Mouse (Mus musculus): ENCODE results near the gene Ooep. TPM values are rescaled to one million over a fixed set of nuclear protein-coding genes. Genes with fewer than 3 reads are reported as not detected.

The Ooep gene
- total RNA-seq (2023), result not detected in 4 replicates

DNA sequence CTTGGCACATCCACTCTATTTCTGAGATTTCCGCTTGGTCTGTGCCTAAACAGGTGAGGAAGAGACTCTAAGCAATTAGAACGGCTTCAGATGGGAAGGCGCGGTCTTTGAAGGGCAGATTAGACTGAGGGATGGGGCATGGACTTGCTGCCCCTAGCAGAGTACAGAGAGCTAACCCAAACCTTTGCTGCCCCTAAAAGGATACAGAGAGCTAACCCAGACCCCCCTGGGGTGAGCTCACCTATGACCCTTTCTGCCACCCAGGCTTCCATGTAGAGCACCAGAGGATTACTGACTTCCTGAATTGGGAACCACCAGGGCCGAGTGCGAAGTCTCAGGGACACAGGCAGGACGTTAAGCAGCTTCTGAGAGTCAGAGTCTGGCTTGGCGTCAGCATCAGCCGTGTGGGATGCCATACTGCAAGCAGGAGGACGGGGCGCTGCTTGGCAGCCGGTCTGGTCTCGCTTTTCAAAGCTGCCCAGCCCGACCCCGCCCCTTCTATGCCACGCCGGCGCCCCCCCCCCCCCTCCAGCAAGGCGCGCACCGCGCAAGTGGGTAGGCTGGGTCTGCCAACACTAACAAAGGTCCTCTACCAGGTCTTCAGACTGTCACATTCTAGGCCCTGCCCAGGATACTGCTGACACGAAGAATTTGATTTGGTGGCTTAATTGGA is at the start of gene Ooep:
Ooep (minus strand) TSS at position 613 of the 673 bp plus-strand sequence.

DNA sequence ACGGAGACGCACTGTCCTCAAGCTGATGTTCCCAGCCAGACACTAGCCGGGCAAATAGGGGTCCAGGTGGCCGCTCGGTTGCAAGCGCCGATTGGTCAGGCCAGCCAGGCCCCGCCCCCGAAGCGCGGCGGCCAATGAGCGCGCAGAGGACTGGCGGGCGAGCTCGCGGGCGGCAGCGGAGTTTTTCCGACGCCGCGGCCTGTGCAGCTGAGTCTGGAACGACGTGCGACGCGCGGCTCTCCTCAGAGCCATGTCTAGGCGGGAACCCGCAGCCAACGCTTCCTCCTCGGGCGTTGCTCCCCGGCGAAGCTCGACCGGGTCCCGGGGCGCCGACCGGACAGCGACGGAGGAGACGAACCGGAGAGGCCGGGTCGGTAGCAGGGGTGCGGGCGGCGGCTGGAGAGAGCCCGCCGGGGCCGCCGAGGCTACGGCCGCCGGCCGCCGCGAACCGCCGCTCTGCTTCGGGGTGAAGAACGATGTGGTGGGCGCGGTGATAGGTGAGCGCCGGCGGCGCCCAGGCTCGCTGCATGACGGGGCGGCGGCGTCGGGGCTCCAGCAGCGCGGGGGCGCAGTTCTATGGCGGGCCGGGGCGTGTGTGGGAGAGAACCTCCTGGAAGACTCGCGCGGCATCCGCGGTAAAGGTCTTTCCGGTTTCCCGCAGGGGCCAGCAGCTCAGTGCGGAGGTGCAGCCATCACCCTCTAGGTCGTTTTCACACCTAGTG is 17.3 kb upstream of the Ooep start, which contains the start of gene Ddx43:
Ddx43 (plus strand) TSS at position 148 of the 722 bp plus-strand sequence.

DNA sequence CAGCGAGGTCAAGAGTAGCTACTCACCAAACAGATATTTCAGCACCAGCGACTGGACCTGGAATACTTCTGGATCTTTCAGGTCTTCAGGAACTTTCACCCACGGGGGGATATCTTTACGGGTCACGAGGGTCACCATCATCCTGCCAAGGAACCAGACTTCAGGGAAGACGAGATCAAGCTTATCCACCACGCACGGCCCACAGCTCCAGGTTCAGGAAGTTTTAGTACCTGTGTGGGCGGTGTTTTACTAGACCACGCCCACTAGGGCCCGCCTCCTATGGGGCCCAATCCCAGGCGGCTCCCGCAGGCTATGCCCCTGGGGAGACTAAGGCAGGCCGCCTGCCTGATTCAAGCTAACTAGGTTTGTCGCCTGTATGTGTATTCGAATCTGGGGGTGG is 10.6 kb downstream of the Ooep start, which contains the start of gene Dppa5a:
Dppa5a (minus strand) TSS at position 219 of the 400 bp plus-strand sequence.

DNA sequence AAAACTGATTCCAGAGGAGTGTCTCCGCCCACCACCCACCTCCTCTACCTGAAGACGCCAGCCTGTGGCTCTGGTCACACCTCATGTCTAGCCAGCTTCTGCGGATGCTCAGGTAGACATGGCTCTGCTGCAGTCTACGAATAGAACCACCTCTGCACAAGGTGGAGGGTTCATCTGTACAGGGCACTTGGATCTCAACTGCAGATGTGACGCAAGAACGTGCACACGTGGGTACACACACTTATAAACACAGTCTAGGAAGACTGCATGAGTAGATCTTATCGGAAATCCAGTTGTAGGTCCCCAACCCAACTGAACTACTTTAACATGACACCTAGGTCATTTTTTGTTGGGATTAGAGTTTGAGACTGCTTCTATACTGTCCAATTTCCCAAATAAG is 22.9 kb downstream of the Ooep start, which contains the start of gene Gsta2:
Gsta2 (minus strand) TSS at position 178 of the 400 bp plus-strand sequence.

DNA sequence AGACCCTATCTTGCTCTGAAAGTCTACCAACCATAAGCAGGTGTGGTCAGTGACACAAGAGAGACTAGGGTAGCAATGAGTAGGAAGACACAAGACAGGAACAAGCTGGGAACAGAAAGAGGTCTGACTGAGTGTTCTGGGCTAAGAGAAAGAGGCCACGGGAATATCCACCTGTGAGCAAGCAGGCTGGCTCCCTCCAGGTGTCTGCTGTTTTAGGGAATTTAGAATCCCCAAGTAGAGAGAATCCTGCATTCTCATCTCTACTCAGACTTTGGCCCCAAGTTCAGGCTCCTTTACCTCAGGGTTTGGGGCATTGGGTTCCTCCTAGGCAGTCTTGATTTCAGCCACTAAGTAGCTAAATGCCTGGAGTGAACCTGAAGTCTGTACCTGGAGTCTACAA is 51.2 kb downstream of the Ooep start, which contains the start of gene Omt2b:
Omt2b (plus strand) TSS at position 301 of the 400 bp plus-strand sequence.

Other genes with a start within 250 kb of the Ooep start
- not detected in 4 replicates for gene Gsta4, start 196.0 kb downstream of the Ooep start, total RNA-seq (2023)
- gene Gsta1, start 148.1 kb downstream of the Ooep start, total RNA-seq (2023), result not detected in 4 replicates
- gene Gm3776, start 121.6 kb downstream of the Ooep start, total RNA-seq (2023), result not detected in 4 replicates
- gene Gm10639, start 88.8 kb downstream of the Ooep start, total RNA-seq (2023), result not detected in 4 replicates
- gene Omt2a, start 63.9 kb downstream of the Ooep start, total RNA-seq (2023), result not detected in 4 replicates
- gene Omt2b, start 51.1 kb downstream of the Ooep start, total RNA-seq (2023), result not detected in 4 replicates
- not detected in 4 replicates for gene Gsta2, start 22.9 kb downstream of the Ooep start, total RNA-seq (2023)
- gene Dppa5a, start 10.5 kb downstream of the Ooep start, total RNA-seq (2023), result not detected in 4 replicates
- not detected in 4 replicates for gene Ddx43, start 17.1 kb upstream of the Ooep start, total RNA-seq (2023)
- 1.3 to 1.5 TPM (median 1.4 TPM) in 4 replicates for gene Cgas, start 64.5 kb upstream of the Ooep start, total RNA-seq (2023)
- gene Mto1, start 69.5 kb upstream of the Ooep start, total RNA-seq (2023), result 21.1 to 26.9 TPM (median 23.4 TPM) in 4 replicates
- gene Gm17324, start 70.1 kb upstream of the Ooep start, total RNA-seq (2023), result 0.66 TPM in 1 of 4 replicates, not detected in the others
- gene Eef1a1, start 110.4 kb upstream of the Ooep start, total RNA-seq (2023), result 8,003 to 8,826 TPM (median 8,752 TPM) in 4 replicates
- gene Slc17a5, start 209.3 kb upstream of the Ooep start, total RNA-seq (2023), result 5.0 to 7.0 TPM (median 6.7 TPM) in 4 replicates
- gene Cd109, start 236.8 kb upstream of the Ooep start, total RNA-seq (2023), result not detected in 4 replicates